Mouse (Mus musculus): ENCODE results near the gene Nom1.

DNA sequence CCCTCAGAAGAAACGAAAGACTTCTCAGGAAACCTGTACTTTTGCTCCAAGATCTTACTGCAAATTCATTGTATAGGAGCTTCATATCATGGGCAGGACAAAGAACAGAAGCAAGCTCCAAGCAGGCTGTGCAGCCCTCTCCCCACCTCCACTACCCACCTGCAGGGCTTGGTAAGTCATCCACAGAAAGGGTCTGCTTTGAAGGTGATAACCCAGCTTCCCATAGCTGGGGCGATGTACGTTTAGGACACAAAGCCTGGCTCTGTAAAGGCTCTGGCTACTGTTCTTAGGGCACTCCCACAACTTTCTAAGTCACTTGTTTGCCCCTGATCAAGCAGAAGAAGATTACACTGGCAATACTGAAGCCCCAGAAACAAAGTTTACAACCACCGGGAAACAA is 49.3 kb downstream of the Nom1 start:
- TF ChIP-seq GATA2 (IDR thresholded peaks at IDR 0.05; ENCODE audit: borderline replicate concordance, low read depth, low read length): no peak
- no peak for TF ChIP-seq CTCF (IDR thresholded peaks at IDR 0.05; ENCODE audit: low read depth, low read length)
- no peak for TF ChIP-seq GATA1 (IDR thresholded peaks at IDR 0.05; ENCODE audit: borderline replicate concordance, low read length)
- no peak for TF ChIP-seq TAL1 (conservative IDR thresholded peaks at IDR 0.05; ENCODE audit: low read depth, low read length)
